Mouse (Mus musculus) bone marrow macrophage, adult 2 months (primary cell): ENCODE data around the gene Moap1. TPM values are rescaled to one million over a fixed set of nuclear protein-coding genes. Genes with fewer than 3 reads are reported as not detected.

Experiments
- H3K27ac ChIP-seq: 2 replicates; pipeline ENCODE4 v1.5.1; 2012; ENCODE audit warnings: low read depth, low read length; ENCODE audit not compliant: insufficient read depth
- H3K4me1 ChIP-seq: 2 replicates; pipeline ENCODE4 v1.6.1; 2012; ENCODE audit warnings: low read length; ENCODE audit not compliant: control insufficient read depth, insufficient read depth
- H3K4me3 ChIP-seq: 2 replicates; pipeline ENCODE4 v1.5.1; 2012; ENCODE audit warnings: mild to moderate bottlenecking, low read length, moderate library complexity; ENCODE audit not compliant: insufficient read depth
- CTCF ChIP-seq: IDR thresholded peaks from 2 replicates; pipeline ENCODE4 v1.5.1; 2012; ENCODE audit warnings: low read depth, mild to moderate bottlenecking, low read length, moderate library complexity
- POLR2A ChIP-seq: IDR thresholded peaks from 2 replicates; pipeline ENCODE4 v1.6.1; 2012; ENCODE audit warnings: mild to moderate bottlenecking, low read depth, low read length, borderline replicate concordance
- polyA plus RNA-seq: library from polyadenylated mRNA; stranded (reverse); fragments of >200 nt; gene quantifications from 2 replicates; pipeline ENCODE4 v1.2.4, GENCODE M21; 2012; ENCODE audit not compliant: missing spikeins, insufficient read depth, insufficient read length

The Moap1 gene
- polyA plus RNA-seq, 1 experiment: 1.3 TPM

- Histone ChIP-seq H3K4me1 (peaks cover 25% of the 10 kb centered on the region), H3K27ac (peak overlapping the region; percentile 45; the same call in 1 of the 2 replicates), H3K4me3 (peak overlapping the region; percentile 73)
- TF ChIP-seq POLR2A (no peak), CTCF (no peak)
Measured at GRCm38 (mm10) chr12:102743036-102743588, 349 bp downstream of the Moap1 start.

- Histone ChIP-seq H3K4me1 (peaks cover 17% of the 10 kb centered on the region), H3K27ac (no peak overlapping the region), H3K4me3 (no peak overlapping the region)
- TF ChIP-seq POLR2A (no peak), CTCF (no peak)
Measured at GRCm38 (mm10) chr12:102742056-102742455, 1.4 kb downstream of the Moap1 start.

GRCm38 (mm10) chr12:102740285-102740684 lies 3.2 kb downstream of the Moap1 start:
- no peak overlapping the region for H3K4me3 ChIP-seq
- H3K4me1 ChIP-seq: peaks cover 7% of the 10 kb centered on the region
- no peak for TF ChIP-seq POLR2A
- no peak for TF ChIP-seq CTCF
- no peak overlapping the region for H3K27ac ChIP-seq

- Histone ChIP-seq H3K4me3 (no peak overlapping the region), H3K27ac (no peak overlapping the region), H3K4me1 (peaks cover 4% of the 10 kb centered on the region; the same call in 1 of the 2 replicates)
- TF ChIP-seq POLR2A (no peak), CTCF (no peak)
Measured at GRCm38 (mm10) chr12:102739096-102739495, 4.4 kb downstream of the Moap1 start.

- TF ChIP-seq POLR2A (no peak), CTCF (peak; percentile 65)
- Histone ChIP-seq H3K4me3 (no peak overlapping the region), H3K4me1 (peaks cover 5% of the 10 kb centered on the region), H3K27ac (no peak overlapping the region)
Measured at GRCm38 (mm10) chr12:102733381-102733780, 10.1 kb downstream of the Moap1 start.

- Histone ChIP-seq H3K27ac (no peak overlapping the region), H3K4me3 (no peak overlapping the region), H3K4me1 (peaks cover 5% of the 10 kb centered on the region)
- TF ChIP-seq CTCF: no peak
- no peak for TF ChIP-seq POLR2A
Measured at GRCm38 (mm10) chr12:102730798-102731619, 12.5 kb downstream of the Moap1 start.

- H3K4me1 ChIP-seq: peaks cover 5% of the 10 kb centered on the region
- no peak overlapping the region for H3K27ac ChIP-seq
- TF ChIP-seq POLR2A: no peak
- no peak for TF ChIP-seq CTCF
- H3K4me3 ChIP-seq: no peak overlapping the region
Measured at GRCm38 (mm10) chr12:102729855-102730797, 13.3 kb downstream of the Moap1 start.

GRCm38 (mm10) chr12:102725761-102726175 lies 17.7 kb downstream of the Moap1 start:
- H3K4me3 ChIP-seq: no peak overlapping the region
- H3K27ac ChIP-seq: no peak overlapping the region
- TF ChIP-seq CTCF: no peak
- TF ChIP-seq POLR2A: no peak
- peaks cover 22% of the 10 kb centered on the region for H3K4me1 ChIP-seq

GRCm38 (mm10) chr12:102725146-102725545 lies 18.3 kb downstream of the Moap1 start:
- no peak overlapping the region for H3K27ac ChIP-seq
- H3K4me1 ChIP-seq: peaks cover 19% of the 10 kb centered on the region
- H3K4me3 ChIP-seq: no peak overlapping the region
- TF ChIP-seq CTCF: no peak
